Mouse (Mus musculus): ENCODE data around the gene Pofut1.
"Not testable (repeated sequence)": the region's sequence is repeated elsewhere in the genome, so short reads cannot be mapped to it uniquely, and the experiment has no call there.

The Pofut1 gene

GRCm38 (mm10) chr2:153238406-153238805 is 2.9 kb upstream of the Pofut1 start:
- in situ Hi-C loops (cut with MboI, MseI): no loop called here

GRCm38 (mm10) chr2:153239021-153239859 is 2.1 kb upstream of the Pofut1 start:
- in situ Hi-C loops (cut with MboI, MseI): no loop called here

GRCm38 (mm10) chr2:153239860-153240480 is 1.4 kb upstream of the Pofut1 start:
- in situ Hi-C loops (cut with MboI, MseI): no loop called here

GRCm38 (mm10) chr2:153240701-153241235 is 565 bp upstream of the Pofut1 start:
- in situ Hi-C loops (cut with MboI, MseI): no loop called here

GRCm38 (mm10) chr2:153242156-153242555 is 823 bp downstream of the Pofut1 start:
- in situ Hi-C loops (cut with MboI, MseI): no loop called here

GRCm38 (mm10) chr2:153249751-153250150 is 8.4 kb downstream of the Pofut1 start:
- in situ Hi-C loops (cut with MboI, MseI): loop anchor here (5.0 kb wide), 1 partner anchor 43 kb away; the partner anchor contains the start of gene Kif3b

GRCm38 (mm10) chr2:153256604-153257003 is 15.3 kb downstream of the Pofut1 start:
- in situ Hi-C loops (cut with MboI, MseI): no loop called here

- in situ Hi-C loops (cut with MboI, MseI): no loop called here
Measured at GRCm38 (mm10) chr2:153259030-153259863, 17.9 kb downstream of the Pofut1 start.

- in situ Hi-C loops (cut with MboI, MseI): loop anchor here (10.0 kb wide), 1 partner anchor 585 kb away; no protein-coding TSS in a partner anchor
Measured at GRCm38 (mm10) chr2:153259864-153260674, 18.7 kb downstream of the Pofut1 start.

- in situ Hi-C loops (cut with MboI, MseI): loop anchor here (10.0 kb wide), 1 partner anchor 588 kb away; no protein-coding TSS in a partner anchor
Measured at GRCm38 (mm10) chr2:153263053-153263452, 21.7 kb downstream of the Pofut1 start.

- in situ Hi-C loops (cut with MboI, MseI): loop anchor here (10.0 kb wide), 1 partner anchor 593 kb away; no protein-coding TSS in a partner anchor
Measured at GRCm38 (mm10) chr2:153267331-153267730, 26.0 kb downstream of the Pofut1 start.

- in situ Hi-C loops (cut with MboI, MseI): not testable (repeated sequence)
Measured at GRCm38 (mm10) chr2:153270231-153270915, 29.0 kb downstream of the Pofut1 start.

GRCm38 (mm10) chr2:153274200-153274918 is 33.0 kb downstream of the Pofut1 start:
- in situ Hi-C loops (cut with MboI, MseI): not testable (repeated sequence)

- in situ Hi-C loops (cut with MboI, MseI): no loop called here
Measured at GRCm38 (mm10) chr2:153274919-153275247, 33.5 kb downstream of the Pofut1 start.

- in situ Hi-C loops (cut with MboI, MseI): not testable (repeated sequence)
Measured at GRCm38 (mm10) chr2:153275577-153275976, 34.2 kb downstream of the Pofut1 start.

- in situ Hi-C loops (cut with MboI, MseI): no loop called here
Measured at GRCm38 (mm10) chr2:153276440-153276839, 35.1 kb downstream of the Pofut1 start.

- in situ Hi-C loops (cut with MboI, MseI): not testable (repeated sequence)
Measured at GRCm38 (mm10) chr2:153276846-153277245, 35.5 kb downstream of the Pofut1 start.

GRCm38 (mm10) chr2:153278357-153278756 is 37.0 kb downstream of the Pofut1 start:
- in situ Hi-C loops (cut with MboI, MseI): no loop called here

GRCm38 (mm10) chr2:153283919-153284318 is 42.6 kb downstream of the Pofut1 start:
- in situ Hi-C loops (cut with MboI, MseI): no loop called here

Data from T-helper 1 cell (primary cell).